Mouse (Mus musculus): Measurements from ENCODE around the gene Gss. TPM values are rescaled to one million over a fixed set of nuclear protein-coding genes. Genes with fewer than 3 reads are reported as not detected.

Gene Gss
- polyA plus RNA-seq, 1 experiment: 85.3 TPM

GRCm38 (mm10) chr2:155588136-155588535, 4.5 kb downstream of the Gss start:
- Histone ChIP-seq H3K27me3 (ENCODE audit: control insufficient read depth, insufficient read depth, low read length) (no peaks in the 10 kb centered on the region), H3K4me1 (ENCODE audit: control insufficient read depth, insufficient read depth, insufficient read length, low read length) (peaks cover 20% of the 10 kb centered on the region; the same call in 1 of the 2 replicates), H3K4me3 (ENCODE audit: low read depth, low read length) (no peak overlapping the region), H3K27ac (ENCODE audit: insufficient read depth, low read depth, low read length) (no peak overlapping the region), H3K36me3 (ENCODE audit: control insufficient read depth, insufficient read depth, low read length) (no peaks in the 10 kb centered on the region)
- TF ChIP-seq POLR2A (IDR thresholded peaks at IDR 0.05; ENCODE audit: low read depth, low read length) (no peak), CTCF (IDR thresholded peaks at IDR 0.05; ENCODE audit: extremely low read depth, insufficient read length, insufficient replicate concordance, low read depth, low read length) (no peak)
- WGBS: 31% methylated on average over 3 of the region's 3 CpGs

GRCm38 (mm10) chr2:155585486-155585885, 7.1 kb downstream of the Gss start:
- H3K4me1 ChIP-seq (ENCODE audit: control insufficient read depth, insufficient read depth, insufficient read length, low read length): peaks cover 11% of the 10 kb centered on the region; the same call in 1 of the 2 replicates
- no peak overlapping the region for H3K4me3 ChIP-seq (ENCODE audit: low read depth, low read length)
- WGBS: 21% methylated on average over 10 of the region's 10 CpGs
- no peak for TF ChIP-seq POLR2A (IDR thresholded peaks at IDR 0.05; ENCODE audit: low read depth, low read length)
- TF ChIP-seq CTCF (IDR thresholded peaks at IDR 0.05; ENCODE audit: extremely low read depth, insufficient read length, insufficient replicate concordance, low read depth, low read length): no peak
- H3K27me3 ChIP-seq (ENCODE audit: control insufficient read depth, insufficient read depth, low read length): no peaks in the 10 kb centered on the region
- peak overlapping the region; percentile 78 for H3K27ac ChIP-seq (ENCODE audit: insufficient read depth, low read depth, low read length)
- H3K36me3 ChIP-seq (ENCODE audit: control insufficient read depth, insufficient read depth, low read length): peaks cover 10% of the 10 kb centered on the region

GRCm38 (mm10) chr2:155585082-155585481, 7.5 kb downstream of the Gss start:
- Histone ChIP-seq H3K27ac (ENCODE audit: insufficient read depth, low read depth, low read length) (peak overlapping the region; percentile 78), H3K4me3 (ENCODE audit: low read depth, low read length) (no peak overlapping the region), H3K27me3 (ENCODE audit: control insufficient read depth, insufficient read depth, low read length) (no peaks in the 10 kb centered on the region), H3K36me3 (ENCODE audit: control insufficient read depth, insufficient read depth, low read length) (peaks cover 12% of the 10 kb centered on the region), H3K4me1 (ENCODE audit: control insufficient read depth, insufficient read depth, insufficient read length, low read length) (peaks cover 7% of the 10 kb centered on the region; the same call in 1 of the 2 replicates)
- TF ChIP-seq POLR2A (IDR thresholded peaks at IDR 0.05; ENCODE audit: low read depth, low read length): no peak
- TF ChIP-seq CTCF (IDR thresholded peaks at IDR 0.05; ENCODE audit: extremely low read depth, insufficient read length, insufficient replicate concordance, low read depth, low read length): no peak
- WGBS: 45% methylated on average over 9 of the region's 9 CpGs

GRCm38 (mm10) chr2:155583927-155584530, 8.6 kb downstream of the Gss start:
- no peak overlapping the region for H3K4me3 ChIP-seq (ENCODE audit: low read depth, low read length)
- H3K36me3 ChIP-seq (ENCODE audit: control insufficient read depth, insufficient read depth, low read length): peaks cover 17% of the 10 kb centered on the region
- peaks cover 4% of the 10 kb centered on the region; the same call in 1 of the 2 replicates for H3K4me1 ChIP-seq (ENCODE audit: control insufficient read depth, insufficient read depth, insufficient read length, low read length)
- H3K27ac ChIP-seq (ENCODE audit: insufficient read depth, low read depth, low read length): no peak overlapping the region
- H3K27me3 ChIP-seq (ENCODE audit: control insufficient read depth, insufficient read depth, low read length): no peaks in the 10 kb centered on the region
- WGBS: 46% methylated on average over 5 of the region's 5 CpGs
- TF ChIP-seq CTCF (IDR thresholded peaks at IDR 0.05; ENCODE audit: extremely low read depth, insufficient read length, insufficient replicate concordance, low read depth, low read length) (peak; percentile 71; the same call in 1 of the 2 replicates), POLR2A (IDR thresholded peaks at IDR 0.05; ENCODE audit: low read depth, low read length) (no peak)

- 83% methylated on average over 5 of the region's 5 CpGs for WGBS
- no peak for TF ChIP-seq POLR2A (IDR thresholded peaks at IDR 0.05; ENCODE audit: low read depth, low read length)
- no peak for TF ChIP-seq CTCF (IDR thresholded peaks at IDR 0.05; ENCODE audit: extremely low read depth, insufficient read length, insufficient replicate concordance, low read depth, low read length)
- H3K4me1 ChIP-seq (ENCODE audit: control insufficient read depth, insufficient read depth, insufficient read length, low read length): peaks cover 4% of the 10 kb centered on the region; the same call in 1 of the 2 replicates
- H3K36me3 ChIP-seq (ENCODE audit: control insufficient read depth, insufficient read depth, low read length): peaks cover 24% of the 10 kb centered on the region
- no peaks in the 10 kb centered on the region for H3K27me3 ChIP-seq (ENCODE audit: control insufficient read depth, insufficient read depth, low read length)
- H3K27ac ChIP-seq (ENCODE audit: insufficient read depth, low read depth, low read length): no peak overlapping the region
- no peak overlapping the region for H3K4me3 ChIP-seq (ENCODE audit: low read depth, low read length)
Measured at GRCm38 (mm10) chr2:155582996-155583395, 9.6 kb downstream of the Gss start.

GRCm38 (mm10) chr2:155582384-155582995, 10.1 kb downstream of the Gss start:
- H3K27ac ChIP-seq (ENCODE audit: insufficient read depth, low read depth, low read length): no peak overlapping the region
- H3K4me3 ChIP-seq (ENCODE audit: low read depth, low read length): no peak overlapping the region
- peaks cover 29% of the 10 kb centered on the region for H3K36me3 ChIP-seq (ENCODE audit: control insufficient read depth, insufficient read depth, low read length)
- TF ChIP-seq CTCF (IDR thresholded peaks at IDR 0.05; ENCODE audit: extremely low read depth, insufficient read length, insufficient replicate concordance, low read depth, low read length) (no peak), POLR2A (IDR thresholded peaks at IDR 0.05; ENCODE audit: low read depth, low read length) (no peak)
- H3K27me3 ChIP-seq (ENCODE audit: control insufficient read depth, insufficient read depth, low read length): no peaks in the 10 kb centered on the region
- WGBS: 56% methylated on average over 4 of the region's 4 CpGs
- peaks cover 4% of the 10 kb centered on the region; the same call in 1 of the 2 replicates for H3K4me1 ChIP-seq (ENCODE audit: control insufficient read depth, insufficient read depth, insufficient read length, low read length)

- Histone ChIP-seq H3K27me3 (ENCODE audit: control insufficient read depth, insufficient read depth, low read length) (no peaks in the 10 kb centered on the region), H3K36me3 (ENCODE audit: control insufficient read depth, insufficient read depth, low read length) (peaks cover 47% of the 10 kb centered on the region), H3K4me1 (ENCODE audit: control insufficient read depth, insufficient read depth, insufficient read length, low read length) (peaks cover 4% of the 10 kb centered on the region; the same call in 1 of the 2 replicates), H3K4me3 (ENCODE audit: low read depth, low read length) (no peak overlapping the region), H3K27ac (ENCODE audit: insufficient read depth, low read depth, low read length) (no peak overlapping the region)
- 93% methylated on average over 3 of the region's 3 CpGs for WGBS
- TF ChIP-seq CTCF (IDR thresholded peaks at IDR 0.05; ENCODE audit: extremely low read depth, insufficient read length, insufficient replicate concordance, low read depth, low read length) (no peak), POLR2A (IDR thresholded peaks at IDR 0.05; ENCODE audit: low read depth, low read length) (no peak)
Measured at GRCm38 (mm10) chr2:155580331-155580730, 12.3 kb downstream of the Gss start.

All from small intestine, adult 2 months (tissue).